Mouse (Mus musculus) liver, postnatal 0 days (tissue): ENCODE results near the gene Cnot2.

ENCODE experiments used
- CTCF ChIP-seq: sonication (generic); IDR thresholded peaks from 2 replicates; pipeline ENCODE4 v1.5.1; 2016; ENCODE audit warnings: antibody characterized with exemption, low read depth
- EP300 ChIP-seq: IDR thresholded peaks from 2 replicates; pipeline ENCODE4 v1.6.1; 2016; ENCODE audit warnings: antibody characterized with exemption, low read depth, mild to moderate bottlenecking

- TF ChIP-seq CTCF: no peak
- TF ChIP-seq EP300: no peak
Measured at GRCm38 (mm10) chr10:116473071-116473758, 108.1 kb downstream of the Cnot2 start.
